In the genomic region with DNA sequence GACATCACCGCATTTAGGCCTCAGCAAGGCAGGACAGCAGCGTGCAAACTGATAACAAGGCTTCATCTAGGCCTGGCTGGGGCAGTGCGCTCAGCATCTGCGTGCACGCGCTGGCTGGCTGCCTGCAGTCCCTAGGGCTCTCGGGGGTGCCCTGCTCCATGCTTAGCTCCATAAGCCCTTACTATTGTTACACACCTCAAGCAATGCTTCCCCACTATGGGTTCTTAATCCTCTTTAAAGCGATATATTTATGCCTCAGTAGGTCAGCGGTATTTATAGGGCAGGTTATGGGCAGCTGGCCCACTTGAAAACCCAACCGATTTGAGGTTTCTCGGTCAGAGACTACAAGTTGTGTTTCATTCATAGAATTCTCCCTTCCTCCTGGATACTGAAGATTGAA, we compare ENCODE assay signal across 30 mouse cellular contexts. TPM values are rescaled to one million over a fixed set of nuclear protein-coding genes. Genes with fewer than 3 reads are reported as not detected.
DNase-seq lines count a peak whose midpoint lies in the region; ATAC-seq and TF ChIP-seq lines count a peak whose summit lies in the region.
"Had no signal": no experiment of that assay in that cellular context is flagged by ENCODE, and none has a peak within 500 bp of the region (broad histone marks: within the 10 kb centered on the region; RNA-seq: fewer than 3 reads in every experiment).

No protein-coding gene starts in this region.

- no peak overlapping the region for H3K4me2 ChIP-seq in forebrain, embryonic 16.5 days (ENCODE audit: low read length)
- H3K4me2 ChIP-seq in midbrain, embryonic 14.5 days (ENCODE audit: low read length), result no peak overlapping the region
- H3K4me2 ChIP-seq in midbrain, embryonic 11.5 days, result no peak overlapping the region
- no peak overlapping the region for H3K4me2 ChIP-seq in myocyte (ENCODE audit: low read depth)
- H3K4me2 ChIP-seq: embryonic facial prominence, embryonic 12.5 days; heart, embryonic 13.5 days; hindbrain, embryonic 14.5 days had no signal

- intact Hi-C loops in gastrocnemius, postnatal 36 days (cut with DNase I), result no loop called here

- TF ChIP-seq CTCF in Patski (IDR thresholded peaks at IDR 0.05), result no peak

- H3K4me1 ChIP-seq in forebrain, embryonic 10.5 days, result peaks cover 31% of the 10 kb centered on the region
- H3K4me1 ChIP-seq in forebrain, embryonic 16.5 days (replicated peaks; ENCODE audit: control insufficient read depth, insufficient read depth, low read length), result no peaks in the 10 kb centered on the region
- H3K4me1 ChIP-seq in midbrain, embryonic 14.5 days (ENCODE audit: control insufficient read depth, insufficient read depth, low read length), result no peaks in the 10 kb centered on the region
- H3K4me1 ChIP-seq in midbrain, embryonic 11.5 days (ENCODE audit: control insufficient read depth, insufficient read depth, low read length), result 0 out of 2 replicates have a peak, but pooled peaks cover 3% of the 10 kb centered on the region
- H3K4me1 ChIP-seq: embryonic facial prominence, embryonic 12.5 days; heart, embryonic 13.5 days had no signal

- no peak overlapping the region for H3K9ac ChIP-seq in forebrain, embryonic 16.5 days (replicated peaks; ENCODE audit: low read depth, low read length)
- no peak overlapping the region; the same call in 1 of the 2 replicates for H3K9ac ChIP-seq in midbrain, embryonic 14.5 days (replicated peaks; ENCODE audit: low read length)
- H3K9ac ChIP-seq in midbrain, embryonic 11.5 days (ENCODE audit: low read length), result no peak overlapping the region
- H3K9ac ChIP-seq: embryonic facial prominence, embryonic 12.5 days; heart, embryonic 13.5 days; hindbrain, embryonic 14.5 days had no signal

- DNase-seq in forebrain, embryonic 10.5 days (ENCODE audit: extremely low spot score, low spot score), result no peak
- DNase-seq in midbrain, embryonic 14.5 days, result peak; percentile 25
- DNase-seq in midbrain, embryonic 11.5 days (ENCODE audit: low spot score, missing footprints), result no peak
- peak; percentile 72 for DNase-seq in Patski (ENCODE audit: low read depth, low spot score)
- no peak for DNase-seq in gastrocnemius, postnatal 36 days
- no peak for DNase-seq in kidney, adult 9 months
- DNase-seq: adrenal gland, adult 8-10 months; adrenal gland, postnatal 25 days; B cell, adult 2 months; cerebellum, adult 18-20 months; cerebellum, adult 9-10 months; cerebellum, postnatal 14 days; gastrocnemius, postnatal 25 days; heart, adult 2 months; heart, postnatal 14 days; heart, postnatal 4 days had no signal

- H3ac ChIP-seq in myocyte (ENCODE audit: control insufficient read depth, insufficient read length), result no peak overlapping the region

- in situ Hi-C loops in Patski (cut with MboI; ENCODE audit: low pct_unique_long_range_greater_than_20kb), result no loop called here

- CTCF ChIA-PET in Patski (lab: Charles Lee), result interaction anchor here (1.1 to 1.7 kb wide), 5 partner anchors 10 to 94 kb away, joined by 3 to 5 read pairs (median 4); no protein-coding TSS in a partner anchor

- no peak overlapping the region for H3K4me3 ChIP-seq in forebrain, embryonic 10.5 days
- no peak overlapping the region for H3K4me3 ChIP-seq in forebrain, embryonic 16.5 days (replicated peaks; ENCODE audit: low read length)
- no peak overlapping the region for H3K4me3 ChIP-seq in midbrain, embryonic 14.5 days (replicated peaks; ENCODE audit: low read depth, low read length)
- no peak overlapping the region for H3K4me3 ChIP-seq in midbrain, embryonic 11.5 days (ENCODE audit: low read depth, low read length)
- H3K4me3 ChIP-seq in myocyte, result no peak overlapping the region
- H3K4me3 ChIP-seq: embryonic facial prominence, embryonic 12.5 days; heart, adult 2 months; heart, embryonic 10.5 days; heart, embryonic 13.5 days had no signal

- POLR2A ChIA-PET in Patski (lab: Charles Lee), result interaction anchor here (0.6 kb wide), 2 partner anchors 91 to 523 kb away, joined by 3 read pairs; no protein-coding TSS in a partner anchor

- WGBS in forebrain, embryonic 10.5 days, result 54% methylated on average over 11 of the region's 11 CpGs
- WGBS in forebrain, embryonic 16.5 days, result 37% methylated on average over 11 of the region's 11 CpGs
- WGBS in midbrain, embryonic 14.5 days, result 52% methylated on average over 11 of the region's 11 CpGs
- WGBS in midbrain, embryonic 11.5 days, result 48% methylated on average over 11 of the region's 11 CpGs

- ATAC-seq in forebrain, embryonic 16.5 days, result no peak
- no peak for ATAC-seq in midbrain, embryonic 14.5 days (ENCODE audit: low FRiP score, low TSS enrichment)
- ATAC-seq in midbrain, embryonic 11.5 days (ENCODE audit: low FRiP score), result no peak
- ATAC-seq in Patski, result peak; percentile 69
- ATAC-seq: activated CD4-positive, CD25-positive, alpha-beta regulatory T cell, adult 4 months; forebrain, embryonic 14.5 days; hindbrain, postnatal 0 days; inflammation-experienced regulatory T-cells, adult 6 months had no signal

- H3K36me3 ChIP-seq in forebrain, embryonic 10.5 days (replicated peaks), result peaks cover 49% of the 10 kb centered on the region
- H3K36me3 ChIP-seq in forebrain, embryonic 16.5 days (ENCODE audit: control insufficient read depth, insufficient read depth), result peaks cover 12% of the 10 kb centered on the region
- peaks cover 35% of the 10 kb centered on the region for H3K36me3 ChIP-seq in midbrain, embryonic 14.5 days (ENCODE audit: control insufficient read depth, insufficient read depth, low read length)
- H3K36me3 ChIP-seq in midbrain, embryonic 11.5 days (ENCODE audit: control insufficient read depth, insufficient read depth, low read length), result peaks cover 4% of the 10 kb centered on the region; the same call in 1 of the 2 replicates
- H3K36me3 ChIP-seq in myocyte (ENCODE audit: control insufficient read depth, insufficient read depth), result peaks cover 18% of the 10 kb centered on the region

- H3K27me3 ChIP-seq in forebrain, embryonic 10.5 days (ENCODE audit: poor library complexity, severe bottlenecking), result peaks cover 10% of the 10 kb centered on the region; the same call in 1 of the 2 replicates
- no peaks in the 10 kb centered on the region for H3K27me3 ChIP-seq in forebrain, embryonic 16.5 days (replicated peaks; ENCODE audit: control insufficient read depth, insufficient read depth, low read length)
- H3K27me3 ChIP-seq in midbrain, embryonic 14.5 days (ENCODE audit: control insufficient read depth, insufficient read depth, low read length), result no peaks in the 10 kb centered on the region
- no peaks in the 10 kb centered on the region; the same call in 1 of the 2 replicates for H3K27me3 ChIP-seq in midbrain, embryonic 11.5 days (ENCODE audit: control insufficient read depth, insufficient read depth, low read length)
- H3K27me3 ChIP-seq in Patski (no peaks in the 10 kb centered on the region), myocyte (ENCODE audit: control insufficient read depth, insufficient read depth, insufficient read length) (no peaks in the 10 kb centered on the region)
- H3K27me3 ChIP-seq: CH12.LX; embryonic facial prominence, embryonic 12.5 days had no signal

- TF ChIP-seq POLR2A in myocyte (IDR thresholded peaks at IDR 0.05; ENCODE audit: insufficient read length, low read depth), result no peak

- peaks cover 6% of the 10 kb centered on the region for H3K9me3 ChIP-seq in forebrain, embryonic 10.5 days
- H3K9me3 ChIP-seq in forebrain, embryonic 16.5 days (ENCODE audit: control insufficient read depth, low read length), result no peaks in the 10 kb centered on the region
- H3K9me3 ChIP-seq in midbrain, embryonic 14.5 days (ENCODE audit: control insufficient read depth, low read length), result no peaks in the 10 kb centered on the region
- no peaks in the 10 kb centered on the region; the same call in 1 of the 2 replicates for H3K9me3 ChIP-seq in midbrain, embryonic 11.5 days (ENCODE audit: control insufficient read depth, low read length)
- H3K9me3 ChIP-seq: embryonic facial prominence, embryonic 12.5 days; heart, embryonic 10.5 days had no signal

- H3K27ac ChIP-seq in forebrain, embryonic 10.5 days, result peak overlapping the region; percentile 54; the same call in 1 of the 2 replicates
- H3K27ac ChIP-seq in forebrain, embryonic 16.5 days (ENCODE audit: low read length), result no peak overlapping the region
- no peak overlapping the region for H3K27ac ChIP-seq in midbrain, embryonic 14.5 days (replicated peaks; ENCODE audit: low read depth, low read length)
- no peak overlapping the region for H3K27ac ChIP-seq in midbrain, embryonic 11.5 days (ENCODE audit: low read depth, low read length)
- H3K27ac ChIP-seq: embryonic facial prominence, embryonic 12.5 days; heart, adult 2 months; heart, embryonic 10.5 days; heart, embryonic 13.5 days; hindbrain, embryonic 14.5 days; hindbrain, postnatal 0 days had no signal

- H3K79me2 ChIP-seq in myocyte (ENCODE audit: control insufficient read depth, insufficient read depth), result no peaks in the 10 kb centered on the region

RNA-seq across cellular contexts. Expression of gene Guca1b, which starts 3.3 kb away (rescaled TPM):
- 1.3 and 1.5 TPM in 2 replicates for polyA plus RNA-seq in forebrain, embryonic 10.5 days (2016; fragmentation: Nextera tagmentation; extraction: Ambion mirVana)
- 0.29 and 0.37 TPM in 2 replicates for polyA plus RNA-seq in forebrain, embryonic 16.5 days (2015; fragmentation: Nextera tagmentation; extraction: Ambion mirVana)
- polyA plus RNA-seq in midbrain, embryonic 14.5 days (2014; fragmentation: Nextera tagmentation; extraction: Ambion mirVana), result 0.30 and 0.69 TPM in 2 replicates
- polyA plus RNA-seq in midbrain, embryonic 11.5 days (2014; fragmentation: Nextera tagmentation; extraction: Ambion mirVana), result 0.70 and 0.81 TPM in 2 replicates
- polyA plus RNA-seq in Patski (2021), result 0.37 TPM
- polyA plus RNA-seq in myocyte (2012; fragmentation: generic; extraction: Trizol), result 0.20 TPM
- total RNA-seq in gastrocnemius, postnatal 36 days (2021), result under 1 TPM; 0.31 to 0.35 TPM
- total RNA-seq: G1E; hindbrain, postnatal 0 days had no signal
- polyA plus RNA-seq: G1E had no signal

RNA-seq across cellular contexts. Expression of gene Mrps10, which starts 13.2 kb away (rescaled TPM):
- polyA plus RNA-seq in forebrain, embryonic 10.5 days (2016; fragmentation: Nextera tagmentation; extraction: Ambion mirVana), result 77.3 and 81.9 TPM in 2 replicates
- 72.2 and 74.1 TPM in 2 replicates for polyA plus RNA-seq in forebrain, embryonic 16.5 days (2015; fragmentation: Nextera tagmentation; extraction: Ambion mirVana)
- polyA plus RNA-seq in midbrain, embryonic 14.5 days (2014; fragmentation: Nextera tagmentation; extraction: Ambion mirVana), result 79.6 and 83.3 TPM in 2 replicates
- polyA plus RNA-seq in midbrain, embryonic 11.5 days (2014; fragmentation: Nextera tagmentation; extraction: Ambion mirVana), result 73.5 and 77.5 TPM in 2 replicates
- polyA plus RNA-seq in Patski (2021) (46.8 TPM), myocyte (2012; fragmentation: generic; extraction: Trizol) (97.9 TPM)
- 10 to 100 TPM; 31.9 to 33.7 TPM for total RNA-seq in gastrocnemius, postnatal 36 days (2021)

RNA-seq across cellular contexts. Expression of gene Guca1a, which starts 18.5 kb away (rescaled TPM):
- 0.99 and 1.7 TPM in 2 replicates for polyA plus RNA-seq in forebrain, embryonic 10.5 days (2016; fragmentation: Nextera tagmentation; extraction: Ambion mirVana)
- polyA plus RNA-seq in forebrain, embryonic 16.5 days (2015; fragmentation: Nextera tagmentation; extraction: Ambion mirVana), result 0.67 TPM in 1 of 2 replicates, not detected in the other
- polyA plus RNA-seq in midbrain, embryonic 14.5 days (2014; fragmentation: Nextera tagmentation; extraction: Ambion mirVana), result 0.26 and 0.50 TPM in 2 replicates
- 1.5 and 1.8 TPM in 2 replicates for polyA plus RNA-seq in midbrain, embryonic 11.5 days (2014; fragmentation: Nextera tagmentation; extraction: Ambion mirVana)
- polyA plus RNA-seq in Patski (2021) (0.13 TPM), myocyte (2012; fragmentation: generic; extraction: Trizol) (1.2 TPM)
- not detected for total RNA-seq in gastrocnemius, postnatal 36 days (2021)
- total RNA-seq: G1E had no signal
- polyA plus RNA-seq: activated CD4-positive, CD25-positive, alpha-beta regulatory T cell, adult 4 months; inflammation-experienced regulatory T-cells, adult 6 months had no signal

RNA-seq across cellular contexts. Expression of gene AI661453, which starts 54.5 kb away (rescaled TPM):
- polyA plus RNA-seq in forebrain, embryonic 10.5 days (2016; fragmentation: Nextera tagmentation; extraction: Ambion mirVana), result 0.22 and 0.37 TPM in 2 replicates
- polyA plus RNA-seq in forebrain, embryonic 16.5 days (2015; fragmentation: Nextera tagmentation; extraction: Ambion mirVana), result 0.19 and 0.22 TPM in 2 replicates
- polyA plus RNA-seq in midbrain, embryonic 14.5 days (2014; fragmentation: Nextera tagmentation; extraction: Ambion mirVana), result 0.05 and 0.15 TPM in 2 replicates
- 0.07 and 0.30 TPM in 2 replicates for polyA plus RNA-seq in midbrain, embryonic 11.5 days (2014; fragmentation: Nextera tagmentation; extraction: Ambion mirVana)
- polyA plus RNA-seq in Patski (2021) (20.0 TPM), myocyte (2012; fragmentation: generic; extraction: Trizol) (0.08 TPM)
- under 1 TPM; 0.13 to 0.35 TPM for total RNA-seq in gastrocnemius, postnatal 36 days (2021)
- total RNA-seq: CH12.LX had no signal
- polyA plus RNA-seq: inflammation-experienced regulatory T-cells, adult 6 months had no signal

RNA-seq across cellular contexts. Expression of gene 1700001C19Rik, which starts 55.3 kb away (rescaled TPM):
- 0.27 TPM in 1 of 2 replicates, not detected in the other for polyA plus RNA-seq in forebrain, embryonic 10.5 days (2016; fragmentation: Nextera tagmentation; extraction: Ambion mirVana)
- 0.55 and 0.86 TPM in 2 replicates for polyA plus RNA-seq in forebrain, embryonic 16.5 days (2015; fragmentation: Nextera tagmentation; extraction: Ambion mirVana)
- polyA plus RNA-seq in midbrain, embryonic 14.5 days (2014; fragmentation: Nextera tagmentation; extraction: Ambion mirVana), result 0.72 and 0.76 TPM in 2 replicates
- polyA plus RNA-seq in midbrain, embryonic 11.5 days (2014; fragmentation: Nextera tagmentation; extraction: Ambion mirVana), result 0.18 and 0.41 TPM in 2 replicates
- polyA plus RNA-seq in Patski (2021) (1.5 TPM), myocyte (2012; fragmentation: generic; extraction: Trizol) (not detected)
- total RNA-seq in gastrocnemius, postnatal 36 days (2021), result not detected
- total RNA-seq: adrenal gland, postnatal 25 days; CH12.LX; G1E; gastrocnemius, adult 8-10 months; gastrocnemius, postnatal 25 days; granulocyte monocyte progenitor cell, adult 5-6 weeks; heart, adult 2 months; heart, postnatal 14 days had no signal
- polyA plus RNA-seq: activated CD4-positive, CD25-positive, alpha-beta regulatory T cell, adult 4 months; G1E; inflammation-experienced regulatory T-cells, adult 6 months had no signal

Comparison
In these comparisons a context has a peak if more than half of its experiments do, and no peak if none do; other contexts are left out.
1. DNase-seq: peak in midbrain, embryonic 14.5 days (single experiment) and Patski (single experiment); none in forebrain, embryonic 10.5 days (single experiment), midbrain, embryonic 11.5 days (single experiment), gastrocnemius, postnatal 36 days (0 of 2) and kidney, adult 9 months (single experiment).